Mouse (Mus musculus) natural killer cell, adult 2 months (primary cell): ENCODE data around the gene Hs3st3a1.

Experiments
- DNase-seq, 2 experiments: peaks; one replicate each; pipeline ENCODE4 v3.0.0; 2022; ENCODE audit warnings: low spot score in 2 of 2

The Hs3st3a1 gene

DNA sequence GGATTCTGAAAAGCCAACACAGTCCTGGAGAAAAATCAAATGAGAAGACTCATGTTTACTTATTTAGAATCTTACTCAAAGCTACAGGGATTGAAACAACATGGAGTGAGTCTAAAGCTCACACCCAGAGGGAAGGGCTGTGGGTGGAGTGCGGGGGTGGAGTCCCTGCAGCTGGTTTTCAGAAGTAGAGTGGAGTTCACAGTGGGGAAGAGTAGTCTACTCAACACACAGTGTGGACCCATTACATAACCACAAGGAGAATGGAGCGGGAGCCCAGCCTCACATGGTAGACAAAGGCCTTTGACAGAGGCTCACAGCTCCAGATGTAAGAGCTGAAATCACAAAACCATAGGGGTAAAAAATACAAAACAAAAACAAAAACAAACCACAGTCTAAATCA lies 123.2 kb downstream of the Hs3st3a1 start:
- no peak for DNase-seq

DNA sequence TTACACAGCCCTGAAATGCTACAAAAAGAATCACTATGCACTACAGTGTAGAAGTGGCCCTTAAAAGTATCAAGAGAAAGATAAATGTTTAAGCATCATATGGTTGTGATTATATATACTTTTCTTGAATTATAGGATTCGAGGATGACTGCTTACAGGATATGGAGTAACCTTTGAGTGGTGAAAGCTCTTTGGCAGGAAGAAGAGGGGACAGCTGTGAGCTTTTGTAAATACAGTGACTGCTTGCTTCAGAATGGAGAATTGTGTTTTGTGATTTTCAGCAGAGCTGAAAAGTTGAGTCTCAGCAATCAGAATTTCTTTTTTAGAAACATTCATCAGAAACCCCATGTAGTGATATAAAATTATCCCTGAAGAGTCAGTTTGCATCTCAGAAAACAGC lies 124.3 kb downstream of the Hs3st3a1 start:
- DNase-seq, result no peak

GRCm38 (mm10) chr11:64560471-64560870 lies 125.3 kb downstream of the Hs3st3a1 start:
- DNase-seq, result no peak

- no peak for DNase-seq
Measured at GRCm38 (mm10) chr11:64562771-64563170, 127.6 kb downstream of the Hs3st3a1 start.
